In the genomic region with DNA sequence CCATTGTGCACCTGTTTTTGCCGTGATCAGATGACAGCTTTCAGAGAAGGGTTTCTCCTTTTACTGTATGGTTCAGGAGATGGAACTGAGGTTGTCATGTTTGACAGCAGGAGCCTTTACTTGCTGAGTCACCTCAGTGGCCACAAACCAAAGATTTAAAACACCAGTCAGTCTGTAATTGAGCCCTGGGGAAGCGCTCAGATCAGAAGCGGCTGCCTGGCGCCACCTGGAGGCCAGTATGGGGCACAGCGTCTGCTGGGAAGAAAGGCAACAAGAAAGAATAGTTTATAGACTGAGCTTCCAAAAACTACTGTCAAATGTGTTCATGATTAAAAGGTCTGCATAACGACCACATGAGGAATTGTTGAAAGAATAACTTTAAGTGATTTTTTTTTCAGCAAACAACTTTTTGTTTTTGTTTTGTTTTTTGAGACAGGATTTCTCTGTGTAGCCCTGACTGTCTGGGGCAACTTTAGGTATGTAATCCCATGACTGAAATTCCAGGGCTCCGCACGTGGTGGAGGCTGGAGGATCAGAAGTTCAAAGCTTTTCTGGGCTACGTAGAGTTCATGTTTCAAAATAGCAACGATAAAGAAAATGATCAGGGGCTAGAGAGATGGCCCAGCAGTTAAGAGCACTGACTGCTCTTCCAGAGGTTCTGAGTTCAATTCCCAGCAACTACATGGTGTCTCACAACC, we compare ENCODE assay signal across 8 mouse cellular contexts. TPM values are rescaled to one million over a fixed set of nuclear protein-coding genes. Genes with fewer than 3 reads are reported as not detected.
DNase-seq lines count a peak whose midpoint lies in the region; ATAC-seq lines count a peak whose summit lies in the region.
"Had no signal": no experiment of that assay in that cellular context is flagged by ENCODE, and none has a peak within 500 bp of the region (broad histone marks: within the 10 kb centered on the region; RNA-seq: fewer than 3 reads in every experiment).

No protein-coding gene starts in this region.

- no peak for ATAC-seq in midbrain, embryonic 14.5 days (ENCODE audit: low FRiP score, low TSS enrichment)
- ATAC-seq in midbrain, embryonic 13.5 days, result no peak
- peak; percentile 64 for ATAC-seq in common myeloid progenitor, adult 5-6 weeks (replicated peaks; ENCODE audit: low read depth, poor library complexity, severe bottlenecking)
- ATAC-seq in liver, embryonic 11.5 days (replicated peaks; ENCODE audit: low FRiP score), result no peak

- no peak overlapping the region for H3K4me3 ChIP-seq in midbrain, embryonic 14.5 days (replicated peaks; ENCODE audit: low read depth, low read length)
- H3K4me3 ChIP-seq in midbrain, embryonic 13.5 days (replicated peaks), result no peak overlapping the region
- H3K4me3 ChIP-seq in liver, embryonic 11.5 days (ENCODE audit: low read depth, low read length), result no peak overlapping the region
- H3K4me3 ChIP-seq: hindbrain, embryonic 15.5 days had no signal

- peak; percentile 84 for DNase-seq in midbrain, embryonic 14.5 days
- DNase-seq in ZHBTc4 (ENCODE audit: low read depth, low spot score), result peak; percentile 89
- peak; percentile 71 to 78 for DNase-seq in heart, postnatal 36 days
- peak; percentile 65 for DNase-seq in liver, embryonic 11.5 days (ENCODE audit: low spot score)
- DNase-seq in right cerebral cortex, postnatal 10 days (ENCODE audit: low spot score in 2 of 2), result peak; percentile 77 to 82

- 24% methylated on average over 10 of the region's 10 CpGs for WGBS in midbrain, embryonic 14.5 days
- 24% methylated on average over 10 of the region's 10 CpGs for WGBS in midbrain, embryonic 13.5 days
- WGBS in liver, embryonic 11.5 days, result 23% methylated on average over 10 of the region's 10 CpGs

- no peaks in the 10 kb centered on the region for H3K27me3 ChIP-seq in midbrain, embryonic 14.5 days (ENCODE audit: control insufficient read depth, insufficient read depth, low read length)
- H3K27me3 ChIP-seq in midbrain, embryonic 13.5 days, result 0 out of 2 replicates have a peak, but pooled peaks cover 4% of the 10 kb centered on the region
- H3K27me3 ChIP-seq in liver, embryonic 11.5 days (replicated peaks; ENCODE audit: control insufficient read depth, insufficient read depth, low read length), result no peaks in the 10 kb centered on the region
- H3K27me3 ChIP-seq: hindbrain, embryonic 15.5 days had no signal

- no peak overlapping the region for H3K9ac ChIP-seq in midbrain, embryonic 14.5 days (replicated peaks; ENCODE audit: low read length)
- no peak overlapping the region for H3K9ac ChIP-seq in midbrain, embryonic 13.5 days (replicated peaks)
- H3K9ac ChIP-seq in liver, embryonic 11.5 days (ENCODE audit: low read depth, low read length), result no peak overlapping the region
- H3K9ac ChIP-seq: hindbrain, embryonic 15.5 days had no signal

- no peaks in the 10 kb centered on the region for H3K4me1 ChIP-seq in midbrain, embryonic 14.5 days (ENCODE audit: control insufficient read depth, insufficient read depth, low read length)
- H3K4me1 ChIP-seq in midbrain, embryonic 13.5 days (replicated peaks), result peaks cover 4% of the 10 kb centered on the region
- no peaks in the 10 kb centered on the region for H3K4me1 ChIP-seq in liver, embryonic 11.5 days (replicated peaks; ENCODE audit: control insufficient read depth, insufficient read depth, low read length)

- no peaks in the 10 kb centered on the region for H3K9me3 ChIP-seq in midbrain, embryonic 14.5 days (ENCODE audit: control insufficient read depth, low read length)
- H3K9me3 ChIP-seq in midbrain, embryonic 13.5 days, result no peaks in the 10 kb centered on the region
- H3K9me3 ChIP-seq in liver, embryonic 11.5 days (ENCODE audit: control insufficient read depth, low read length), result no peaks in the 10 kb centered on the region
- H3K9me3 ChIP-seq: hindbrain, embryonic 15.5 days had no signal

- no peak overlapping the region for H3K27ac ChIP-seq in midbrain, embryonic 14.5 days (replicated peaks; ENCODE audit: low read depth, low read length)
- H3K27ac ChIP-seq in midbrain, embryonic 13.5 days, result no peak overlapping the region
- H3K27ac ChIP-seq in liver, embryonic 11.5 days (ENCODE audit: low read depth, low read length), result no peak overlapping the region
- H3K27ac ChIP-seq: hindbrain, embryonic 15.5 days had no signal

- intact Hi-C loops in heart, postnatal 36 days (cut with DNase I), result loop anchor here (2.0 to 5.0 kb wide), 2 partner anchors 34 to 90 kb away; partner anchors contain the start of gene Rasip1

- H3K36me3 ChIP-seq in midbrain, embryonic 14.5 days (ENCODE audit: control insufficient read depth, insufficient read depth, low read length), result no peaks in the 10 kb centered on the region
- H3K36me3 ChIP-seq in midbrain, embryonic 13.5 days, result no peaks in the 10 kb centered on the region
- H3K36me3 ChIP-seq in liver, embryonic 11.5 days (ENCODE audit: control insufficient read depth, insufficient read depth, low read length), result no peaks in the 10 kb centered on the region
- H3K36me3 ChIP-seq: hindbrain, embryonic 15.5 days had no signal

- no peak overlapping the region for H3K4me2 ChIP-seq in midbrain, embryonic 14.5 days (ENCODE audit: low read length)
- no peak overlapping the region for H3K4me2 ChIP-seq in midbrain, embryonic 13.5 days (replicated peaks)
- no peak overlapping the region for H3K4me2 ChIP-seq in liver, embryonic 11.5 days
- H3K4me2 ChIP-seq: hindbrain, embryonic 15.5 days had no signal

RNA-seq across cellular contexts. Expression of gene Fgf21, which starts 22.0 kb away (rescaled TPM):
- not detected in 2 replicates for polyA plus RNA-seq in midbrain, embryonic 14.5 days (2014; fragmentation: Nextera tagmentation; extraction: Ambion mirVana)
- polyA plus RNA-seq in midbrain, embryonic 13.5 days (2015; fragmentation: Nextera tagmentation; extraction: Ambion mirVana), result 0.17 TPM in 1 of 2 replicates, not detected in the other
- total RNA-seq in common myeloid progenitor, adult 5-6 weeks (2017), result not detected in 2 replicates
- total RNA-seq in heart, postnatal 36 days (2021), result not detected
- 0.23 TPM in 1 of 2 replicates, not detected in the other for polyA plus RNA-seq in liver, embryonic 11.5 days (2014; fragmentation: Nextera tagmentation; extraction: Ambion mirVana)
- polyA plus RNA-seq: hindbrain, embryonic 15.5 days had no signal

RNA-seq across cellular contexts. Expression of gene Bcat2, which starts 23.3 kb away (rescaled TPM):
- 14.9 and 16.9 TPM in 2 replicates for polyA plus RNA-seq in midbrain, embryonic 14.5 days (2014; fragmentation: Nextera tagmentation; extraction: Ambion mirVana)
- polyA plus RNA-seq in midbrain, embryonic 13.5 days (2015; fragmentation: Nextera tagmentation; extraction: Ambion mirVana), result 20.7 and 24.5 TPM in 2 replicates
- total RNA-seq in common myeloid progenitor, adult 5-6 weeks (2017), result 26.6 and 39.0 TPM in 2 replicates
- total RNA-seq in heart, postnatal 36 days (2021), result 100 to 1,000 TPM; 232 to 235 TPM
- 84.7 and 90.1 TPM in 2 replicates for polyA plus RNA-seq in liver, embryonic 11.5 days (2014; fragmentation: Nextera tagmentation; extraction: Ambion mirVana)

RNA-seq across cellular contexts. Expression of gene Fut1, which starts 23.8 kb away (rescaled TPM):
- polyA plus RNA-seq in midbrain, embryonic 14.5 days (2014; fragmentation: Nextera tagmentation; extraction: Ambion mirVana), result not detected in 2 replicates
- not detected in 2 replicates for polyA plus RNA-seq in midbrain, embryonic 13.5 days (2015; fragmentation: Nextera tagmentation; extraction: Ambion mirVana)
- total RNA-seq in common myeloid progenitor, adult 5-6 weeks (2017), result not detected in 2 replicates
- not detected for total RNA-seq in heart, postnatal 36 days (2021)
- not detected in 2 replicates for polyA plus RNA-seq in liver, embryonic 11.5 days (2014; fragmentation: Nextera tagmentation; extraction: Ambion mirVana)
- polyA plus RNA-seq: hindbrain, embryonic 15.5 days had no signal

RNA-seq across cellular contexts. Expression of gene Izumo1, which starts 28.3 kb away (rescaled TPM):
- polyA plus RNA-seq in midbrain, embryonic 14.5 days (2014; fragmentation: Nextera tagmentation; extraction: Ambion mirVana), result not detected in 2 replicates
- 0.17 TPM in 1 of 2 replicates, not detected in the other for polyA plus RNA-seq in midbrain, embryonic 13.5 days (2015; fragmentation: Nextera tagmentation; extraction: Ambion mirVana)
- total RNA-seq in common myeloid progenitor, adult 5-6 weeks (2017), result 1.0 TPM in 1 of 2 replicates, not detected in the other
- total RNA-seq in heart, postnatal 36 days (2021), result under 1 TPM in 1 of 2 experiments, not detected in 1; 0.30 TPM
- 0.21 and 0.22 TPM in 2 replicates for polyA plus RNA-seq in liver, embryonic 11.5 days (2014; fragmentation: Nextera tagmentation; extraction: Ambion mirVana)

RNA-seq across cellular contexts. Expression of gene Rasip1, which starts 34.0 kb away (rescaled TPM):
- 12.3 and 14.9 TPM in 2 replicates for polyA plus RNA-seq in midbrain, embryonic 14.5 days (2014; fragmentation: Nextera tagmentation; extraction: Ambion mirVana)
- 7.5 and 9.4 TPM in 2 replicates for polyA plus RNA-seq in midbrain, embryonic 13.5 days (2015; fragmentation: Nextera tagmentation; extraction: Ambion mirVana)
- total RNA-seq in common myeloid progenitor, adult 5-6 weeks (2017), result not detected in 2 replicates
- total RNA-seq in heart, postnatal 36 days (2021), result 10 to 100 TPM; 30.0 to 31.8 TPM
- 8.0 and 9.3 TPM in 2 replicates for polyA plus RNA-seq in liver, embryonic 11.5 days (2014; fragmentation: Nextera tagmentation; extraction: Ambion mirVana)
